Mouse (Mus musculus): ENCODE measurements around the gene Vcam1. TPM values are rescaled to one million over a fixed set of nuclear protein-coding genes. Genes with fewer than 3 reads are reported as not detected.

Gene Vcam1
- polyA plus RNA-seq (2015; fragmentation: Nextera tagmentation; extraction: Ambion mirVana), result 54.1 and 55.0 TPM in 2 replicates

DNA sequence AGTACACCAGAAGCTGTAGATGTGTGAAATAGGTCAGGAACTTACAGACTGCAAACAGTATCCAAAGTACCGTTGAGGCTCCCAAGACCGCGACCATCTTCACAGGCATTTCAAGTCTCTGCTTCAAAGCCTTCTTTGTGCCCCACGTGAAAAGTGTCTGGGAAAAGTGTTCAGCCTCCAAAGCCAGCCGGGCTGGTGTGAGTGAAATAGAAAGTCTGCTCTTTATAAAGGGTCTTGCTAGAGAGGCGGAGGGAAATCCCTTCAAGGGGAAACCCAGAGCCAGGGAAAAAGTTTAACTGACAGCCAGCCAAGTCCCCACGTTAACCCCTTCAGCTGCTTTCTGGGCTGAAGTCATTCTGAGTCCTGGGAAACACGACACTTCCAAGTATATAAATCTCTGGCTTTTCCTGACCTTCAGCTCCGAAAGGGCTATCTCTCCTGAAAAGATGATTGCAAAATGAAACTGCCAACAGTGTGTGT is at the start of gene Vcam1:
Gene Vcam1 (minus strand): TSS at position 430 of the 480 bp plus-strand sequence.
- ATAC-seq, result peak; percentile 71
- DNase-seq (ENCODE audit: low spot score), result peak; percentile 78

DNA sequence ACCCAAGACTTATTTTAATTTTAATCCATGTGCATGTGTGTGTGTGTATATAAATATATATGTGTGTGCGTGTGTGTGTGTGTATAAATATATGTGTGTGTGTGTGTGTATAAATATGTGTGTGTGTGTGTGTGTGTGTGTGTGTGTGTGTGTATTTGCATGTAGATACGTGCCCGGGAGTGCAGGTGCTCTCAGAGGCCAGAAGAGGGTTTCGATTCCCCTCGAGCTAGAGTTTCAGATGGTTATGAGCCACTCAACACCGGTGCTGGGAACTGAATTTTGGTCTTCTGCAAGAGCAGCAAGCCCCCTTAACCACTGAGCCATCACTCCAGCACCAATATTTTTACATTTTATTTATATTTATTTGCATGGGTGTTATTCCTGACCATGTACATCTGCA is 45.6 kb upstream of the Vcam1 start:
- H3K4me1 ChIP-seq (ENCODE audit: insufficient read depth, low read depth, low read length), result no peaks in the 10 kb centered on the region
- DNase-seq (ENCODE audit: low spot score) (no peak), ATAC-seq (no peak)
- H3K9me3 ChIP-seq (ENCODE audit: low read length), result no peaks in the 10 kb centered on the region
- H3K9ac ChIP-seq (replicated peaks; ENCODE audit: low read depth), result no peak overlapping the region
- no peaks in the 10 kb centered on the region for H3K27me3 ChIP-seq (replicated peaks; ENCODE audit: insufficient read depth, low read length)
- TF ChIP-seq CTCF (IDR thresholded peaks at IDR 0.05) (no peak), EP300 (IDR thresholded peaks at IDR 0.05) (no peak)
- no peak overlapping the region for H3K4me3 ChIP-seq (ENCODE audit: low read depth, low read length)
- H3K4me2 ChIP-seq (replicated peaks; ENCODE audit: low read depth, low read length), result no peak overlapping the region
- no peak overlapping the region for H3K27ac ChIP-seq (ENCODE audit: low read length)
- 81% methylated on average over 6 of the region's 6 CpGs for WGBS
- no peaks in the 10 kb centered on the region for H3K36me3 ChIP-seq (ENCODE audit: insufficient read depth, low read length)

More for the DNA sequence above, at the start of gene Vcam1:
- Histone ChIP-seq H3K9me3 (ENCODE audit: low read length) (no peaks in the 10 kb centered on the region), H3K4me2 (replicated peaks; ENCODE audit: low read depth, low read length) (peak within 1 kb of the TSS; percentile 46), H3K27me3 (replicated peaks; ENCODE audit: insufficient read depth, low read length) (no peaks in the 10 kb centered on the region), H3K9ac (replicated peaks; ENCODE audit: low read depth) (0 out of 2 replicates have a peak within 1 kb of the TSS, but pooled peaks have one; percentile 3), H3K27ac (ENCODE audit: low read length) (peak within 1 kb of the TSS; percentile 47; the same call in 1 of the 2 replicates), H3K4me1 (ENCODE audit: insufficient read depth, low read depth, low read length) (peaks cover 3% of the 10 kb centered on the region; the same call in 1 of the 2 replicates), H3K4me3 (ENCODE audit: low read depth, low read length) (peak within 1 kb of the TSS; percentile 38), H3K36me3 (ENCODE audit: insufficient read depth, low read length) (no peaks in the 10 kb centered on the region)
- 2% methylated on average over 9 of the region's 9 CpGs for WGBS
- TF ChIP-seq CTCF (IDR thresholded peaks at IDR 0.05) (no peak), EP300 (IDR thresholded peaks at IDR 0.05) (no peak)

DNA sequence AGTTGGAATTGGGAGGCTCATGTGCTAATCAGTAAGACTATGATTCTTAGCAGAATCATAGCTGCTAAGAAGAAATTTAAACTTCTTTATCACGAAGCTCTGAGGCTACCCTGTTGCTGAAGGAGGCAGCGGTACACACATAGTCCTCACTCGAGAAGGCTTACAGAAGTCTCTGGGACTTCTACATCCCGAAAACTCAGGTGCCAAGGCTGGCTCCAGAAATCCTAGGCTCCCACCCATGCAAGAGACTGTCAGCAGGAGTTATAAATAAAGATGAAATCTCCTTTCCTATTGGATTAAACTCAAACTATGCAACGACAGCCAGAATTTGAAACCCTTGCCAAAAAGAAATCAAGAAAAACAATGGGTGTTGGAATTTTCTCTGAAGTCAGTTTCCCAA is 42.0 kb upstream of the Vcam1 start:
- WGBS, result 71% methylated on average over 5 of the region's 5 CpGs
- Histone ChIP-seq H3K4me1 (ENCODE audit: insufficient read depth, low read depth, low read length) (no peaks in the 10 kb centered on the region), H3K4me3 (ENCODE audit: low read depth, low read length) (no peak overlapping the region), H3K36me3 (ENCODE audit: insufficient read depth, low read length) (no peaks in the 10 kb centered on the region), H3K9ac (replicated peaks; ENCODE audit: low read depth) (no peak overlapping the region), H3K4me2 (replicated peaks; ENCODE audit: low read depth, low read length) (no peak overlapping the region), H3K27me3 (replicated peaks; ENCODE audit: insufficient read depth, low read length) (no peaks in the 10 kb centered on the region), H3K27ac (ENCODE audit: low read length) (no peak overlapping the region), H3K9me3 (ENCODE audit: low read length) (no peaks in the 10 kb centered on the region)
- ATAC-seq (no peak), DNase-seq (ENCODE audit: low spot score) (no peak)
- TF ChIP-seq CTCF (IDR thresholded peaks at IDR 0.05) (no peak), EP300 (IDR thresholded peaks at IDR 0.05) (no peak)

DNA sequence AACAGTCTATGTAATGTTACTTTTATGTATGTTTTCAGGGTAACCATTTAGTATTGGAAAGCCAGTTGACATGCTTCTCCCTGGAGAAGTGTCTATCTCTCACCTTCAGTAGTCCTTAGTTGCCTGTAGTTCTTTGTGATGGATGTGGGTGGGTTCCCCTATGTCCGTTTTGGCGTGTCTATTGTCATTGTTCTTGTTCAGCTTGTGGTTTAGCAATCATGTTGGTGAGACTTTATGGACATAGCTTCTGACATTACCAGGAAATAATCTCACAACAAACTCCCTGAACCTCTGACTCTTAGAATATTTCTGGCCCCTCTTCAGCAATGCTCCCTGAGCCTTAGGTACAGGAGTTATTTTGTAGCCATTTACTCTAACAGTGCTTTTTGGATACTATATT is 38.6 kb upstream of the Vcam1 start:
- H3K27ac ChIP-seq (ENCODE audit: low read length), result no peak overlapping the region
- H3K9me3 ChIP-seq (ENCODE audit: low read length), result no peaks in the 10 kb centered on the region
- no peak overlapping the region for H3K4me2 ChIP-seq (replicated peaks; ENCODE audit: low read depth, low read length)
- no peak overlapping the region for H3K4me3 ChIP-seq (ENCODE audit: low read depth, low read length)
- H3K27me3 ChIP-seq (replicated peaks; ENCODE audit: insufficient read depth, low read length), result no peaks in the 10 kb centered on the region
- H3K4me1 ChIP-seq (ENCODE audit: insufficient read depth, low read depth, low read length), result no peaks in the 10 kb centered on the region
- H3K36me3 ChIP-seq (ENCODE audit: insufficient read depth, low read length), result no peaks in the 10 kb centered on the region
- ATAC-seq (no peak), DNase-seq (ENCODE audit: low spot score) (no peak)
- no peak overlapping the region for H3K9ac ChIP-seq (replicated peaks; ENCODE audit: low read depth)
- WGBS, result 66% methylated on average over 2 of the region's 2 CpGs
- TF ChIP-seq EP300 (IDR thresholded peaks at IDR 0.05), result no peak
- TF ChIP-seq CTCF (IDR thresholded peaks at IDR 0.05), result no peak

DNA sequence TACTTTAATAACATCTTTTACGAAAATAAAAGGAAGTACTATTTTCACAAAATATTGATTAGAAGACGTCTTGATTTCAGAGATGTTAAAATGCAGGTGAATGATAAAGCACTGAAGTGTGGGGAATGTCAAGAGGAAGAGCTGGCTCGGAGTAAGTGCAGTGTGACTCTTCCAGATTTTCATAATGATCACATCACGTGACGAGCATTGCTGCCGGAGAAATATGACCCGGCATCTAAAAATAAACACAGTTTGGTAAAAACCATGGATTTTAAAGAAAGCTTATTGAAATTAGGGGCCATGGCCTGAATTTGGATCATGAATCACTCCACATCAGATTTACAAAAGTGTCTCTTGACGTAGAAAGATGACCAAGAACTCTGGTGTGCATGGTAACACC is 36.8 kb upstream of the Vcam1 start:
- Histone ChIP-seq H3K4me1 (ENCODE audit: insufficient read depth, low read depth, low read length) (no peaks in the 10 kb centered on the region), H3K27ac (ENCODE audit: low read length) (no peak overlapping the region), H3K27me3 (replicated peaks; ENCODE audit: insufficient read depth, low read length) (no peaks in the 10 kb centered on the region), H3K9ac (replicated peaks; ENCODE audit: low read depth) (no peak overlapping the region), H3K9me3 (ENCODE audit: low read length) (no peaks in the 10 kb centered on the region), H3K4me3 (ENCODE audit: low read depth, low read length) (no peak overlapping the region), H3K36me3 (ENCODE audit: insufficient read depth, low read length) (no peaks in the 10 kb centered on the region), H3K4me2 (replicated peaks; ENCODE audit: low read depth, low read length) (no peak overlapping the region)
- DNase-seq (ENCODE audit: low spot score) (no peak), ATAC-seq (no peak)
- 43% methylated on average over 8 of the region's 8 CpGs for WGBS
- TF ChIP-seq EP300 (IDR thresholded peaks at IDR 0.05), result no peak
- TF ChIP-seq CTCF (IDR thresholded peaks at IDR 0.05), result no peak

DNA sequence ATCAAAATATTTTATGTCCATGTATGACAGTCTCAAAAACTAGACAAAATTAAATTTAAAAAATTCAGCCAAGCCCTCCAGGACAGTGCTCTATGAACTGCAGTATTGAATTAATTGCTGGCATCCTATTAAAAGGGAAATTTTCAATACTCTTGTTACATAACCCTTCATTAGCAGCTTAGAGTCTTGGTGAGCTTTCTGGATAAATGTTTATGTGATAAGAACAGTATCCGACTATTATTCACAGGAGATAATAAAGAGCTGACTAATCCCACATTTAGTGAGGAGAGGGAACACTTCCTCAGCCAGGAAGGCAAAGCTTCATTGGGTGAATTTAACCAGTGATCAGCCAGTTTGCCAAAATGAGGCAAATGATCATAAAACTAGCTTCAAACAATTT is 35.5 kb upstream of the Vcam1 start:
- WGBS, result 49% methylated on average over 1 of the region's 1 CpGs

DNA sequence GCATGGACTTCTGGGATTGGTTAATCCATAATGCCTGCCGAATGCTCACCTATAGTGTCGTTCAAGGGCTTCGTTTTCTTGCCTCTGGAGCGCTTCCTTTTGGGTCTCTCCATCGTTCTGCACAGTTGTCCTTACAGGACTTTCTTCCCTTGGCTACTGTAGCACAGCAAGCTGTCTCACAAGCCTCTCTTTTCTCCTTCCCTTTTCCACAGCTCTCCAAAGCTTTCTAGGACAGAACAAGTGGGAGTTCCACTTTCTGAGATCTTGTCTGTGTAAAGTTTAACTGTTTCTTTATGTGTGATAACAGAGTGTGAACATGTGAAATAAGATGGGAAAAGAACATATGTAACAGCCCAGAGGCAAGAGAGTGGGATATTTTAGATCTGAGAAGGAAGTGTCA is 34.0 kb upstream of the Vcam1 start:
- ATAC-seq (no peak), DNase-seq (ENCODE audit: low spot score) (no peak)
- WGBS, result 67% methylated on average over 5 of the region's 5 CpGs
- TF ChIP-seq EP300 (IDR thresholded peaks at IDR 0.05) (no peak), CTCF (IDR thresholded peaks at IDR 0.05) (no peak)
- H3K9me3 ChIP-seq (ENCODE audit: low read length), result no peaks in the 10 kb centered on the region
- no peaks in the 10 kb centered on the region for H3K27me3 ChIP-seq (replicated peaks; ENCODE audit: insufficient read depth, low read length)
- H3K4me1 ChIP-seq (ENCODE audit: insufficient read depth, low read depth, low read length), result no peaks in the 10 kb centered on the region
- no peak overlapping the region for H3K4me3 ChIP-seq (ENCODE audit: low read depth, low read length)
- H3K27ac ChIP-seq (ENCODE audit: low read length), result no peak overlapping the region
- no peak overlapping the region for H3K4me2 ChIP-seq (replicated peaks; ENCODE audit: low read depth, low read length)
- no peaks in the 10 kb centered on the region for H3K36me3 ChIP-seq (ENCODE audit: insufficient read depth, low read length)
- no peak overlapping the region for H3K9ac ChIP-seq (replicated peaks; ENCODE audit: low read depth)

More for the DNA sequence above, 35.5 kb upstream of the Vcam1 start:
- Histone ChIP-seq H3K27ac (ENCODE audit: low read length) (no peak overlapping the region), H3K4me2 (replicated peaks; ENCODE audit: low read depth, low read length) (no peak overlapping the region), H3K36me3 (ENCODE audit: insufficient read depth, low read length) (no peaks in the 10 kb centered on the region), H3K9me3 (ENCODE audit: low read length) (no peaks in the 10 kb centered on the region), H3K4me3 (ENCODE audit: low read depth, low read length) (no peak overlapping the region), H3K4me1 (ENCODE audit: insufficient read depth, low read depth, low read length) (no peaks in the 10 kb centered on the region), H3K9ac (replicated peaks; ENCODE audit: low read depth) (no peak overlapping the region), H3K27me3 (replicated peaks; ENCODE audit: insufficient read depth, low read length) (no peaks in the 10 kb centered on the region)
- DNase-seq (ENCODE audit: low spot score) (no peak), ATAC-seq (no peak)
- no peak for TF ChIP-seq EP300 (IDR thresholded peaks at IDR 0.05)
- TF ChIP-seq CTCF (IDR thresholded peaks at IDR 0.05), result no peak

Measured in lung, postnatal 0 days (tissue).